Mouse (Mus musculus) effector memory CD4-positive, alpha-beta T cell, adult 5 months (primary cell): Measurements from ENCODE around the gene Zbtb16. TPM values are rescaled to one million over a fixed set of nuclear protein-coding genes. Genes with fewer than 3 reads are reported as not detected.

Experiments used
- polyA plus RNA-seq: library from polyadenylated mRNA; unstranded; fragments of 100-300 nt; shearing (Covaris generic); gene quantifications from one replicate; pipeline ENCODE4 v1.2.1, GENCODE M21; 2017

Gene Zbtb16
- polyA plus RNA-seq = not detected

DNA sequence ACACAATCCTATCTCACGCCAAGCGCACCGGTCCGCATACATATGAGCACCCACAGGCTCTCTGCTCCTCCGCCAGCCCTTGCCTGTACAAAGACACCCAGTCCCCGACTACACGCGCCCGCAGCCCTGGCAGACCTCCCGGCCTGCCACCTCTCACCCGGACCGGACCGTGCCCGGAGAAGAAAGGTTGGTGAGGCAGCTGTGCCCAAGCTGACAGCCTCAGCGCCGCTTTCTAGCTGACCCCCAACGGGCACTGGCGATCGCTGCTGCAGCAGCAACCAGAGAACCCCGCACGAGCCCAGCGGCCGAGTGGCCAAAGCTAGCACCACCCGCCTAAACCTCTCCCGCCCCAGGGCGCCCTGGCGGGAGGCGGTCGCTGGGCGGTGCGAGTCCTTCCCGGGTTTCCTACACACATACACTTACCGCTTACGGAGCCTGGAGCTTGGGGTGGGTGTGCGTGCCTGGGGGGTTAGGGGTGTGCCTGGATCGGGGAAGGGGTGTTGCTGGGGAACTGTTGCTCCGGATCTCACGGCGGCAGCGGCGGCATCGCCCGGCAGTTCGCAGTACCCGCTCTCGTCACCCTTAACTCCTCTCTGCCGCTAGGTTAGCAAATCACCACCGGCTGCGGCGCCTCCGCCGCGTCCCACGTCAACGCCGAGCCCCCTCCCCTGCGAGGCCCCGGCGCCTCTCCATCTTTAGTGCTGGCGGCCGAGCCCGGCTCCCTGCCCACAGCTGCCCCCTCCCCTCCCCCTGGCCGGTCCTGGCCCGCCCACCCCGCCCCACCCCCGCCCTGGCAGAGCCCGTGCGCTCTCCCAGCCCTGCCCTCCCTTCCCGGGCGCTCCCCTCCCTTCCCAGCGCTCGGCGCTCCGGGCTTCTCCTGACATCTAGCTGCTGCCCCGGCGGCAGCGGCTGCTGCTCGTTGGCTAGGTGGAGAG, at the start of gene Zbtb16:
Gene Zbtb16 (minus strand): TSS at position 592 of the 935 bp plus-strand sequence.

GRCm38 (mm10) chr9:48604939-48605598, 231.0 kb downstream of the Zbtb16 start, which contains the start of gene Nnmt:
Gene Nnmt, minus strand, starts transcription at chr9:48605153.

Other genes starting within 250 kb of the Zbtb16 start
- gene Nnmt, start 231.1 kb downstream of the Zbtb16 start, polyA plus RNA-seq = not detected
- not detected for gene Htr3a, start 74.9 kb upstream of the Zbtb16 start, polyA plus RNA-seq
- gene Htr3b, start 128.8 kb upstream of the Zbtb16 start, polyA plus RNA-seq = not detected
- 21.0 TPM for gene Usp28, start 149.2 kb upstream of the Zbtb16 start, polyA plus RNA-seq
- gene Zw10, start 219.4 kb upstream of the Zbtb16 start, polyA plus RNA-seq = 39.6 TPM
- gene Tmprss5, start 245.0 kb upstream of the Zbtb16 start, polyA plus RNA-seq = not detected